Mouse (Mus musculus): ENCODE measurements around the gene Dnajc7. TPM values are rescaled to one million over a fixed set of nuclear protein-coding genes. Genes with fewer than 3 reads are reported as not detected.
"Not testable (repeated sequence)": the region's sequence is repeated elsewhere in the genome, so short reads cannot be mapped to it uniquely, and the experiment has no call there.

Gene Dnajc7
- polyA plus RNA-seq, 3 experiments from 2014 or later, result 283 to 389 (median 360) TPM

GRCm38 (mm10) chr11:100616332-100616731 lies 3.6 kb downstream of the Dnajc7 start:
- no peak for ATAC-seq

GRCm38 (mm10) chr11:100613241-100613640 lies 6.7 kb downstream of the Dnajc7 start:
- ATAC-seq, result no peak

DNA sequence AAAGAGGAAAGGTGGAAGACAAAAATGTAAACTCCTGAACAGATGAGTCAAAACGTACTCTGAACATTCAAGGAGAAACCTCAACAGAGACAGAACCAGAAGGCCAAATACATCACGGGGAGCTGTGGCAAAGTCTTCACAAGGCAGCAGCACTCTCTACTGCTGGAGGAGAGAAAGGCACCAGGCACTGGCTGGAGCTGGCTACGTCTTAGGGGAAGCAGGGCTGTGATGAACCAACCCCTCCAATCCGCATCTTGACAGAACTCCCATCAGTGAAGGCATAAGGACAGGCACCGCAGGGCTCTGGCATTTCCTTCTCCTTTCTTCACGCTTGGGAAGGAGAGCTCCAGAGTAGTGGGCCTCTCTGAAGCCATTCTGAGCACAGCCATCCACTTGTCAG lies 8.3 kb downstream of the Dnajc7 start:
- ATAC-seq, result no peak

DNA sequence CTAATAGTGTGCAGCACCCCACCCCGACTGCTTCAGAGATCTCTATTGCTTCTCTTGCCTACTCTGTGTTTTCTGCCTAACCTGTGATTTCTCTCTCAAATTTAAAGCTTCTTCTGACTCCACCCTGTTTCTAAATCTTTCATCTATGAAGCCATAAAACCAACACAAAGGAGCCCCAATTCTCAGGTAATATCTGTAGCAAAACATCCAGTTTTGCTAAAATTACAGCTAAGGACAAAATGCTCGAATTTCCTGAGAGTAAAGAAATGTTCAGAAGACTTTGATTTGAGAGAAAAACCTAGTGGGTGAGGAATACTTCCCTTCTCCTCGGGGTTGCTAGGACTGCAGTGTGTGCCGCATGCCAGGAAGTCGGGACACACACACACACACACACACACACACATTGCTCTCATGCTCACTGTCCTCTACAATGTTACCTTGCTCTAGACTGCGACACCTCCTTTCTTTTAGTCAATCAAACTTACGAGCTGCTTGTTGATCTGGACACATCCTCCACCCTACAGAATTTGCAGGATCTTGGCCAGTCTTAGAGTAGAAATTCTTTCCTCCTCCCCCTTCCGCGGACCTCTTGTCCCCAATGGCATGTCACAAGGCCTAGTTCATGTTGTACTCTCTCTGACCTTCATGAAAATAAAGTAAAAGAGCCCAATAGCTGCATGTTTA lies 9.8 kb downstream of the Dnajc7 start:
- peak; percentile 34 for ATAC-seq

- no peak for ATAC-seq
Measured at GRCm38 (mm10) chr11:100609355-100609996, 10.5 kb downstream of the Dnajc7 start.

DNA sequence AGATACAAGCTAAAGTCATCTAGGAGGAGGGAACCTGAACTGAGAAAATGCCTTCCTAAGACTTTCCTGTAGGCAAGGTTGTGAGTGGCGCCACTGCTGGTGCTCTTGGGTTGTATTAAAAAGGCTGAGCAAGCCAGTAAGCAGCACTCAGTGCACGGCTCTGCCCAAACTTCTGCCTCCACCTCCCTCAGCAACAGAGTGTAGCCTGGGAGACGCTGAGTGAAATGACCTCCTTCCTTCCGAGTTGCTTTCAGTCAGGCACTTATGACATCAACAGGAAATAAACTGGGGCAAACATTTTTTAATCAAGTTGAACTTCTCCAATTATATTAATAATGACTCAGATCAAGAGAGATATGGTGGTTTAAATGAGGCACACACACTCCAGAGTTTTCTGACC lies 11.2 kb downstream of the Dnajc7 start:
- peak; percentile 92 for ATAC-seq

- ATAC-seq, result peak; percentile 25
Measured at GRCm38 (mm10) chr11:100607121-100607520, 12.8 kb downstream of the Dnajc7 start.

GRCm38 (mm10) chr11:100605451-100605850 lies 14.5 kb downstream of the Dnajc7 start:
- no peak for ATAC-seq

DNA sequence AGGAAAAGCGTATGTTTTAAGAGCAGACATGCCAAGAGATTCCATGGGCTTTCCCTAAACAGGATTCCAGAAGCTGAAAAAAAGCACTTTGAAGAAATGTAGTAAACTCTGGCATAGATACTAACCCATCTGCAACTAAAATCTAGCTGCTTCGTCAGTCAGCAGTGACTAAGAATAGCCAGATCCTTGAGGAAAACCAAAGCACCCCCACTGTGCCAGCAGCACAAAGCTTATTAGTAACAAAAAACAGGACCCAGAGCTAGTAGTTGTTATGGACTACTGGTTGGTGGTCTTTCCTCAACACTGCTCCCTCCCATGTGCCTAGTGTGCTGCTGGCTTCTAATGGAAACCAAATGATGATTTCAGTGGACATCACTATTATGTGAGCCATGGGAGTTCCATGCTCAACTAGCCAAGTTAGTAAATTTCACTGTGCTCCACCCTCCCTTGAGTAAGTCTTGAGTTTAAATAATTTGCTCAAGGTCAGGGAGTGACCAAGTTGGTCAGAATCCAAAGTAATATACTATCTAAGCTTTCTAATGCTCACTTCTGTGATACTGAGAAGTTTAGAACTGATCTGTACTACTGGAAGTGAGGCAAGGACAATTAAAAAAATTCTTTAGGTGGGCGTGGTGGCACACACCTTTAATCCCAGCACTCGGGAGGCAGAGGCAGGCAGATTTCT lies 15.5 kb downstream of the Dnajc7 start:
- ATAC-seq, result no peak

GRCm38 (mm10) chr11:100603813-100604212 lies 16.2 kb downstream of the Dnajc7 start:
- no peak for ATAC-seq

DNA sequence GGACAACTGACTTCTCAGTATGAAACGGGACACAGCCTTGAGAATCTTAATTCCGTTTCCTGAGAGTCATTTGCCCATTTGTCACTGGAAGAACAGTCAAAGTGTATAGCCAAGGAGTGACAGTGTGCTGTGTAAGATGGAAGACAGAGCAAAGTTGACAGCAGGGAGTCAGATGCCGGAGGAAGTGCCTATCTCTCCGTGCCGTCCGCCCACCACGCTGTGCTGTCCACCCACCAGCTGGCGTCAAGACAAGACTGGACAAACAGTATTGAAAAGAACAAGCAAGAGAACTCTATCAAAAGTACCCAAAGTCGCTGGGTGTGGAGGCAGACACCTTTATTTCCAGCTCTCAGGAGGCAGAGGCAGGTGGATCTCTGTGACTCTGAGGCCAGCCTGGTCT lies 16.8 kb downstream of the Dnajc7 start:
- no peak for ATAC-seq

GRCm38 (mm10) chr11:100601372-100601771 lies 18.6 kb downstream of the Dnajc7 start:
- no peak for ATAC-seq

GRCm38 (mm10) chr11:100598074-100598473 lies 21.9 kb downstream of the Dnajc7 start:
- ATAC-seq, result no peak

DNA sequence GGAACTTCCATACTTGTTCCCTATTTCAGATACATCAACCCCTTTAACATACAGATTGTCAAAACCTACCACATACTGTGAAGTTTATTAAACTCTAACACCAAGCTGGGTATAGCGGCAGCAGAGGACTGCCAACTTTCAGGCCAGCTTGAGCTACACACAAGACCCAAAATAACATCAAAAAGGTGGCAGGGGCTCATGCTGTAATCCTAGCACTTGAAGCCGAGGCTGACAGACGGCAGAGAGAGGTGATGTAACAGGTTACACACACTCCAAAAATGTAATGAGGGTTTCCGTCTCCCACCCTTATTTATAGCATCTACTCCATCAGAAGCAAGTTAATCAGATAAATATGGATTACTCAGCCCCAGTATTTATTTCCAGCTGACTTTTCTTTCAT lies 24.4 kb downstream of the Dnajc7 start:
- no peak for ATAC-seq

DNA sequence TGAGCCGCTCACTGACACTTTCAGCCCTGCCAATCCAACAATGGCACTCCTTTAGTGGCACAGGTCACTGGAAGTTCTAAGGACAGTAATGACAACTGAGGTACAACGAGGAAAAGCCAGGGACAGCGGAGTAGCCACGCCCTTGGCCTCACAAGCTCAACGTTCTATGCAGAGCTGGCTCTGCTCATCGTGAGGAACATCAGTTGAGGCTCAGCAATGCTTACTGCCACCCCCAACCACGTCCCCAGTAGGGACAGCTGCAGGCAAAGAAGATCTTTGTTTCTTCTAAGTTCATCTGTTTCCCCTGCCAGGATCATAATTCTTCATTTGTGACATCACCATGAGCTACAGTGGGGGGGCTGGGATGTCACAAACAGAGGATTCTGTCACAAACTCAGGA lies 25.4 kb downstream of the Dnajc7 start:
- no peak for ATAC-seq

GRCm38 (mm10) chr11:100592346-100593046 lies 27.5 kb downstream of the Dnajc7 start:
- ATAC-seq, result no peak

DNA sequence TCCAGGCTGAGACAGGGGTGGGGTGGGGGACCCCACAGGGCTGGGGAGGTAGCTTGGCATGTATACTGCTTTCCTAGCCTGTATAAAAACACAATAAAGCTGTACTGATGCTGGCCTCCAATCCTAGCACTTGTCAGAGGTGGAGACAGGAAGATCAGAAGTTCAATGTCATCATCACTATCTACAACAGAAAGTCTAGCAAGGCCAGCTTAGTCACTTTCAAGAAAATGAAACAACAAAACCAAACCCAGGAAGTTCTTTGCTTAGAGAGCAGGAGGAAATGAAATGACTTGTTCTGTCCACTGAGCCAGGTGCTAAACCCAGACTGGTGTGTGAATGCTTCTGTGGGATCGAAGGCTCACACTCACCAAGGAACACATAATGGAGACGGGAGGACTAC lies 31.5 kb downstream of the Dnajc7 start:
- peak; percentile 89 for ATAC-seq

- ATAC-seq, result no peak
Measured at GRCm38 (mm10) chr11:100585148-100585547, 34.8 kb downstream of the Dnajc7 start.

DNA sequence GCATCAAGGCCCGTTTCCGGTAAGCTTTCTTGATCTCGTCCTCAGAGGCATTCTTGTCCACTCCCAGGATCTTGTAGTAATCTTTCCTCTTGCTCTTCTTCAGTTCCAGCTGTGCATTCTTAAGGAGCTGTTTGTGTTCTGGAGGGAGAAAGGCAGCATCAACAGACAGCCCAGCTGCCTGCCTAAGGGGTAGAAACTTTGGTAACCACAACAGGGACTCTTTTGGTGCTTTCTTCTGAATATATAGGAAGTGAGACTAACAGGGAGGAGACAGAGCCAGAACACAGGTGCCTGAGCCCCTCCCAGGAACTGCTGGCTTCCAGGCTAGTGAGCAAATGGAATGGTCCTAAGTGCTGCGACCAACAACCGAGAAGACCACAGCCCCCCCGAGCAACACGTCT lies 35.4 kb downstream of the Dnajc7 start:
- ATAC-seq, result peak; percentile 55

- ATAC-seq, result peak; percentile 25
Measured at GRCm38 (mm10) chr11:100582836-100583235, 37.1 kb downstream of the Dnajc7 start.

DNA sequence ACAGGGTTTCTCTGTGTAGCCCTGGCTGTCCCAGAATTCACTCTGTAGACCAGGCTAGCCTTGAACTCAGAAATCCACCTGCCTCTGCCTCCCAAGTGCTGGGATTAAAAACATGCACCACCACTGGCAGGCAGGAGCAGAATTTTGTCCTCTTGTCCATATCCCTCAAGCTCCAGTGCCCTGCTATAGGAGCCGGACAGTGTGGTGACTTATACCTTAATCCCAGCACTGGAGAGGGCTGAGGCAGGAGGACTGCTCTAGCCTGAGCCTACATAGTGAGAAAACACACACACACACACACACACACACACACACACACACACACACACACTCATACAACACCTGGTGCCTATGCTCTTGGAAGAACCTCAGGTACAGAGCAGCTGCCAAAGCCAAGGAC lies 37.6 kb downstream of the Dnajc7 start:
- not testable (repeated sequence) for ATAC-seq

DNA sequence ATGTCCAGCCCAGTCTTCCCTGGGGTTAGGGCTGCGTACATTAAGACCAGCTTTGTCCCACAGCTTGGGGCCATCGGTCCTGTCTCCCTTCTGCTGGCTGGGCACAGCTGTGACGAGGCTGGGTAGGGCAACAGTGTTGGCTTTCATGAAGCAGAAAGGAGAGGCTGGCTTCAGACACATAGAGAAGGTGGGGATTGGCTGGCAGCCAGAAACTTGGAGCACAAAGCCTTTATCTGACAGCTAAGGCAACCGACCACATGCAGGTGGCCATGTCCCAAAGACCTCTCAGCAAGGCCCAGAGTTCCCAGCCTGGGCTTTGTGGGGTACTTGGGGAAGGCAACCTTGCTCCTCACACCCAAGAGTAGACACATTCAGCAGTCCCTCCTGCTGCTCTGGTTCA lies 38.2 kb downstream of the Dnajc7 start:
- ATAC-seq, result no peak

DNA sequence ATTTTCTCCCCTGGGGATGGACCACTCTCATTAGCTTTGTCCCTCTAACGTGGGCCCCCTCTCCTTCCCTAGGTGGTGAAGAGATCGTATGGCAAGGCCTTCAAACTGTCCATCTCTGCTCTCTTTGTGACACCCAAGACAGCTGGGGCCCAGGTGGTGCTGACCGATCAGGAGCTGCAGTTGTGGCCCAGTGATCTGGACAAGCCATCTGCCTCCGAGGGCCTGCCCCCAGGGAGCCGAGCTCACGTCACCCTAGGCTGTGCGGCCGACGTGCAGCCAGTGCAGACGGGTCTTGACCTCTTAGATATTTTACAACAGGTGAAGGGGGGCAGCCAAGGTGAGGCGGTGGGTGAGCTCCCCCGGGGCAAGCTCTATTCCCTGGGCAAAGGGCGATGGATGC lies 39.7 kb downstream of the Dnajc7 start:
- ATAC-seq, result no peak

Measured in inflammation-experienced regulatory T-cells, adult 6 months (primary cell).